Mouse (Mus musculus) G1E (cell line): ENCODE data around the gene Shd.

Experiments used
- CTCF ChIP-seq: IDR thresholded peaks from 2 replicates; pipeline ENCODE4 v1.5.1; 2012; ENCODE audit warnings: low read depth, low read length, inconsistent platforms, mixed read lengths
- GATA1 ChIP-seq: IDR thresholded peaks from 2 replicates; pipeline ENCODE4 v1.6.1; 2012; ENCODE audit warnings: borderline replicate concordance, low read length, inconsistent platforms, mixed read lengths

GRCm38 (mm10) chr17:56005415-56006061, 35.3 kb downstream of the Shd start, which contains the start of the genes Stap2 and Mpnd:
- TF ChIP-seq CTCF: no peak
- no peak for TF ChIP-seq GATA1
